Mouse (Mus musculus) hindlimb bud, embryonic 11.5 days (tissue): ENCODE results near the gene Csf1.
"Not testable (repeated sequence)": the region's sequence is repeated elsewhere in the genome, so short reads cannot be mapped to it uniquely, and the experiment has no call there.

Experiments used
- DNase-seq: peaks from one replicate; pipeline ENCODE4 v3.0.0-alpha.2; 2012; ENCODE audit warnings: low read depth, low spot score; ENCODE audit errors: extremely low spot score

The Csf1 gene

DNA sequence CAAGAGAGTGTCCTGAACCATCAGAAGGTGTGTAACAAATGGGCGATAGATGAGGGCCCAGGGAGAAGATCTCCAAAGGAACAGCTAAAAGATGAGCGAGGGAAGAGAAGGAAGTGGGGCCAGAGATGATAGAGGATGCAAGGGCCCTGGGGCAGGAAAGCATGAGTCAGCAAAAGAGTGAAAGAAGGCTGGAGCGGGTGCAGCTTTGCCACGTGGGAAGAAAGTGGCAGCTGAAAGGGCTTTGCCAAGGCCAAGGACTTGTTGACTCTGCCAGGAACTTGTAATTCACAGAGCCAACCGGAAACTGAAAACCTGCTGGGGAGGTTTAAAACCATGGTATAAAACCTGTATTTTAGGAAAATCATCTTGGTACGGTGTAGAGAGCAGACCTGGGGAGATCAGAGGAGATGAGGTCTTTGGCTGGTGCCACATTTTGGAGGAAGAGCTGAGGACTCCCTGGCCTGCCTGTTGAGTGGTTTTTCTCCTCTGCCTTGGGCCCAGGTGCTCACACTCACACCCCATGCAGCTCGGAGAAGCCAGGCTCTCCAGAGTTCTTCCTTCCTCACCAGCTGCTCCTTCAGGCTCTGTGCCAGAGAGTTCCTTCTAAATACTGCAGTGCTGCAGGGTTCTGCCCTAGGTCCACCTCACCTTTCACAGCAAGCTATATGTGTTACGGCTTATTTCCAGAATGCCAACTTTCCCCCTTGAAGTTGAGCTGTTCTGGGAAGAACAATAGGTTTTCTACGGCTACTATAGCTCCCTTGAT lies 9.3 kb downstream of the Csf1 start:
- DNase-seq = no peak

DNA sequence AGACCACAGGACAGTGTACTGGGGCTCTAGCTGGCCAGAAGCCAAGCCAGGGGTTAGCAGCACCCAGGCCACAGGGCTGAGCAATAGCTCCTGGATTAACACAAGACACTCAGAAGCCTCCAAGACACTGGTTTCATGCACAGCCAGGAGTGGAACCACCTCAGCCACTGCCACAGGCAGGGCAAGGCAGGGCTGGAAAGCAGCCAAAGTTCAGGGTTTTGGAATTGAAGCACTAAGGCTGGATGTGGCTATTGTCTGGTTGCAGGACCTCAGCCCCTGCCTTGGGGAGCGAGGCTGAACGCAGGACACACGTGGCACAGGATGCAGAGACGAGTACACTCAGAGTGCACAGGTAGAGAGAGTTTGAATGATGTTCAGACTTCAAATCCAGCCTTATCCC lies 10.8 kb downstream of the Csf1 start:
- no peak for DNase-seq

DNA sequence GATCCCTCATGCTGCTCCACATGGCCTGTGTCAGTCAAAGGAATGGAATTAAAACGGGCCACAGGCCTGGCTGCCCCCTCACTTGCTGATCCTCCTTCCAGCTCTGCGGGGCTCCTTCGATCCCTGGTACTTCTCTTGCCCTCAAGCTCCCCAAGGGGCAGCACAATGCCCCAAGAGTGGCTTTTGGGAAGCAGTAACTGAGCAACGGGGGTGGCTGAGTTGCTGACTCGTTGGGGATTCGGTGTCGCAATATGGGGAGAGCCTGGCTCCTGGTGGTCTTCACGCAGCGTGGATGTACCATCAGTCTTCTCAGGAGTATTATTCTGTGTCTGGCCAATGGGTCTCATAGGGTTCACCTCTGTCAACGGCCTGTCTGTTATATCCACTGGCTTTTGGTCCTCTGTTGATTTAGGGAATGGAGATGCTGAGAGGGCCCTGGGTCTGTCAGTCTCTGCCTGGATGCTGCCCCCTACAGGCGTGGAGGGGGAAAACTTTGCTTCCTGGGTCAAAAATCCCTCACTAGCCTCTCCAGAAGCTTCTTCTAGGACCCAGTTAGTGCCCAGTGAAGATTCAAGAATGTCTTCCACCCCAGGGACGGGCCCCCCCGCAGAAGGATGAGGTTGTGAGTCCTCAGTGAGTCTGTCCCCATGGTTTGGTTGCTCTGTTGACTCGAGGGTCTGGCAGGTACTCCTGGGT lies 11.9 kb downstream of the Csf1 start:
- no peak for DNase-seq

DNA sequence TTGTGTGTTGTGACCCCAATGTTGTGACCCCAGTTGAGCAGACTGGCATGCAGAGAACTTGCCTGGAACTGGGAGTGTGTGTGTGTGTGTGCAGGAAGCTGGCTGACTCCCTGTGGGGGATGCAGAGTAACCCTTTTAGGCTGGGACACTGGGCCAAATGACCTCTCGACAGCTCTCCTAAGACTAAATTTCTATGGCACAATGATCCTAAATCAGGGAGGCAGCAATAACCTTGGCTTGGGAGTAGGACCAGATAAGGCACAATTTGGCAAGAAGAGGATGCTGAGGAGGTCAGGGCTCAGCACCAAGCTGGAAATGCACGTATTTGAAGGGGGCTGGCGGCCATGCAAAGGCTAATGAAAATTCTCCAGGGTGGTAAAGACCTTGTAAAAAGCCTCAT lies 14.2 kb downstream of the Csf1 start:
- no peak for DNase-seq

DNA sequence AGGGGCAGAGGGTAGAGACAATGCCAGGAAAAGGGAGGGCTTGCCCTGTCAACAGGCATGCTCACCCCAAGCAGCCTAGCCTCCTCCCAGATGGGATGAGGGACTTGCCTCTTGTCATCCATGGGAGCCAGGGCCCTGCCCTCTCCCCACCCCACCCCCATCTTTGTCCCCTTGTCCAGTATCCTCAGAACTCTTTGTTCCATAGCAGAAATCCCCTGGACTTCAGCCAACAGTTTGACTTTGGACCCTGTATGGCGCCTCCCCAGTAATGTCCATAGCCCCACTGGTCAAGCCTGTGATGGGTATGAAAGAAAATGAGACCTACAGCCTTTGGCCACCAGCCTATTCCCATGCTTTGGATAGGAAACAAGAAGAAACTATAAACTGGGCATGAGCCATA lies 16.6 kb downstream of the Csf1 start:
- no peak for DNase-seq

DNA sequence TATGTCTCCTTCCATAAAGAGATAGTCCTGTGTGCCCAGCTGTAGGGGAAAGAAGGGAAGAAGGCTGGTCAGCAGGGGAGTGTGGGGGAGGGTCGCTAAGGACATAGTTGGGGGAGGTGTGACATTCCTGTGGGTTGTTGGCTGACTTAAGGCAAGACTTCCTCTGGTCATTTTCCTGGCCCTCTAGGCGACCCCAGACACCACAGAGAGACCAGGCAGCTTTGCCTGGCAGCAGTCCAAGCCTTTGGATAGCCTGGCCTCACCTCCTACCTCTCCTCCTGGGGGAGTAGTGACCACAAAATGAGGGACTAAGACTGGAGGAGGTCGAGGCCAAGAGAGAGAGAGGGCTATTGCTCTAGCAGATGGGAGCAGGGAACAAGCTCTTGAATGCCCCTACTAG lies 17.2 kb downstream of the Csf1 start:
- no peak for DNase-seq

DNA sequence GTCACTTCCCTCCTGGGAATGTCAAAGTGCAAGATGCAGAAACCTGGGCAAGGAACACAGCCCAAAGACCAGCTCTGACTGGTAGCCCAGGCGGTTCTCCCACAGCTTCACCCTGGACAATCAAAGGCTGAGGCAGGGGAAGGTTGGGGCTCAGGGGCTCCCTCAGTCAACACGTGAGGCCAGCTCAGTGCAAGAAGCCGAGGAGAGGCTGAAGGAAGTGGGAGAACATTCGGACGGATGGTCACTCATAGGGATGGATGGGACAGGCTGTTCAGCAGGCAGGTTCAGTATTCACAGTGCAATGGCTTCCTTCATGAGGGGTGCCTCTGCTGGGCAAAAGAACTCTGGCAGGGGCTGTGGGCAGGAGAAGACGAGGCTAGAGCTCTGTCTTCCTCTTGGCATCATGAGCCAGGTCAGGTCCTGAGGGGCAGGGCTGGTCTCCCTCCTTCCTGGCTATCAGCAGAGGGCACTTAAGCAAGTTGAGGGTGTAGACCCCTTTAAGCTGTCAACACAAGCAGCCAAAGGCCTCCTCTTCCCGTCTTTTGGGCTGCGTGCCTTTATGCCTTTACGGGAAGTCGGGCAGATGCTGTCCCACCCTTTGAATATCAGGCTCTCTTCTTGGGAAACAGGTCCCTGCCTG lies 18.1 kb downstream of the Csf1 start:
- DNase-seq = no peak

DNA sequence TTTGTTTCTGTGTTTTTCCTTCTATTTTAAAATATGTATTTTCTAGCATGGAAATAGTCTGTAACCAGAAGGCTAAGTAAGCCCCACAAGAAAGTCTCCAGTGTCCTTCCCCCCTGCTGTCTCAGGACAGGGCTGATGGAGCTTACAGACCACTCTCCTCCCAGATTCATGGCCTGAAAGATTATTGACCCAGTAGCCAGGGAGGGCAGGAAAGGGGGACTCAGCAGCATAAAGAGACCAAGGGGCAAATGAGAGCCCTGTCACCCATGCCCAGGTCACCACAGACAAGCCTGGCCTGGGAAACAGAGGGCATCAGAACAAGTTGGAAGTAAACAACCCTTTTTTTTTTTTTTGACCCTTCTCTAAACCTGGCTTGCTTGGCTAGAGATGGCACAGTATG lies 18.9 kb downstream of the Csf1 start:
- DNase-seq = no peak

DNA sequence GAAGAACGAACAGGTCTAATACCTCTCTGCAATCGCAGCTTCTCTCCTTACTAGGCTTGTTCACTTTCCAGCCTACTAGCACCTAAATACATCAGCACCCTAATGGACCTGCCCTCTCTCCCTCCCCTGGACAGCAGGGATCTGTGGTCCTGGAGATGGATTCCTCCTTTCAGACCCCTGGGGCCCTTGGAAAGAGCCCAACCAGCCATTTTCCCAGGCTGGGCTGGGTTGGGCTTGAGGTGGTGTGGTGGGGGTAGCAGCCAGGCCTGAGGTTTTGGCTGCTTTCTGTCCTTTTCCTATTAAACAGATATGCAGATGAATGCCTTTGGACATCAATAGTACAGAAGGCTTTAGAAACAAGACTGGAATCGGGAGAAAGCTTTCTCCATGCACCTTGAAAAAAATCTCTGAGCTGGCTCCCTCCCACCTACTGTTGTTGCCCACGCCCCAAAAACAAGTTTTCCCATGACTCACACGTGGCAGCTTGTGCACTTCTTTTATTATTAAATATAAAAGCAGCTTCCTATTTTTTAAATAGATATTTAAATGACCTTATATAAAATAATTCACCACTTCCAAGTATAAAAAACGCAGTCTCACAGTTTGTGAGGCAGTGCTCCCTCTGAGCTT lies 19.6 kb downstream of the Csf1 start:
- no peak for DNase-seq

DNA sequence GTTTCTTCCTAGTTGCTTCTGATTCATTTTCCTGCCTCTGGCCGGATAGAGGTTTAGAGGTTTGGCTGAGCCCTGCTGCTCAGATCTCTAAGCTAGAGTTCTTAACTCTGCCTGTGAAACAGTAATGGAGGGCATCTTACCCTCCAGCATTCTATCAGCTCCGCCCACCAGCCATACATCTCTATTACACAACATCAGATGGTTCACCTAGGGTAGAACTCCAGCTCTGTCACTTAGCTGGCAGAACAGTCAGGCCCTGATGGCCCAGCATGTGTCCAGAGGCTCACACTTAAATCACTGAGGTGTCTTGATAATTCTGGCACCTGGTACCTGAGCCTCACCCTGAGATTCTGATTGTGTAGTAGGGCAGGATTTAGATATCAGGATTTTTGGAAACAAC lies 20.3 kb downstream of the Csf1 start:
- no peak for DNase-seq

DNA sequence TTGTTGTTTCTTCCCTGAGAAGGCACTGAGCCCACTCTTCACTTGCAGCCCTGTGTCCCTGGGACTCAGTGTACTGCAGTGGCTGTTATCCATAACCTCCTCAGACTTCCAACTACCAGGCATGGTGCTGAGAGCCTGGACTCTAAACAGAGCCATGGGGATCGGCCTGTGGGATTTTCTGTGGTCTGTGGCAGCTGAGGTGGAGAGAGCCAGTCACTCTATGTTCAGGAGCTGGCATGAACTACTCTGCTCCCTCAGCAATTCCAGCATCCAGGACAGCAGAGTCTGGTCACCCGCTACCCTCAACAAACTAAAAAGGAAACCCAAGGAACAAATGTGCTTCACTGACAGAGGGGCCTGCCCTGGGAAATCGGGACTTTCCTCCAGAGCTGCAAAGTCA lies 20.8 kb downstream of the Csf1 start:
- no peak for DNase-seq

DNA sequence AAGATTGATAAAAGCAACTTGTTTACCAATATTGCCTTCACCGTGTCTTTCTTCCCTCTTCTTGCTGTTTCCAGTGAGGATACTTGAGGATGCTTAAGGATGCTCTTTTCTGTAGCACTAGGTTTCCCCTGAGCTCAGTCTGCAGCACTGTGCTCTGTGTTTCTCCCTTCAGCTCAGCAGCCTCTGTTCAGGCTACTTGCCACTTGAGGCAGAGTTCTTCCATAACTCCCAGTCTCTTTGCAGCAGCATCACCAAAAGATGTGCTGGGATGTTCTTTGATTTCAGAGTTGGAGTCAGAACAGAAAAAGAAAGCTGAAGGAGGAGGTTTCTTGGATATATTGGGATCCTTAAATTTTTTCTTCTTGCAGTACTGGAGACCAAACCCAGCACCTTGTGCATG lies 21.6 kb downstream of the Csf1 start:
- no peak for DNase-seq

DNA sequence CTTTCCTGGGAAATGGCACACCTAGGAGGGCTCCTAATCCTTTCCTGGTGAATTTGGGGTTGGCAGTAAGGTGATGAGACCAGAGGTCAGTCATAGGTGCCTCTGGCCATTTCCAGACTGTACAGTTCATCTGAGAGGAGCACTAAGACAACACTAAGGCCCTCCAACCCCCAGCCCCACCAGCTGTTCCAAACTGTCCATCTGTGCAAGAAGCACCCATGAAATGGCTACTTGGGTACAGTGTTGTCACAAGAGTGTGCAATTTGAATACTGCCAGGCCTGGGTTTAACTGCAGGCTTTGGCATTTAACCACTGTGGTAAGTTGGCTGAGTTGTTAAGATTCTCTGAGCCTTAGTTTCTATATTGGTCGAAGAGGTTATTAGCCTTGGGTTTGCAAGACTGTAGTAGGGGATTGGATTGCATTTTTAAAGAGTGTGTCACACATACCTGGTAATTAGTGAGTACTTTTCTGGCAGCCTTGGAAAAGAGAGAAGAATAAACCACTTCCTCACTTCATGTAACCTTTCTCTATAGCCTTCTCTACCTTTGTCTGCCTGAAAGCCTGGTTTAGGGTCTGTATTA lies 22.6 kb downstream of the Csf1 start:
- DNase-seq = no peak

DNA sequence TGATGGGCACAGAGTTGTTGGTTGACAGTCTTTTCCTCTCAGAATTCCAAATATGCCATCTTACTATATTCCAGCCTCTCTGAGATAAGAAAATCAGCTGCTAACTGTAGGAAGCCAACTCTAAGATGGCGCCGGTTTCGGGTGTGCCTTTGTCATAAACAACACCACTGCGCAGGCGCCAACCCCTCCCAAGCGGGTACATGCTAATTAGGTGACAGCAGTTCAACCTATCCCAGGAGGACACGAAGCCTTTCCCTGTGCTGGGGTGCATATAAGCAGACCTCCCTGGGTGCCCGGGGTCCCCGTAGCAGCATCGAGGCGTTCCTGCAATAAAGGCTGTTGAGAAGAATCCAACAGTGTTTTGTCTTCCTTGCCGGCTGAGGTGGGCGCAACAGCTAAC lies 24.6 kb downstream of the Csf1 start:
- DNase-seq = not testable (repeated sequence)

DNA sequence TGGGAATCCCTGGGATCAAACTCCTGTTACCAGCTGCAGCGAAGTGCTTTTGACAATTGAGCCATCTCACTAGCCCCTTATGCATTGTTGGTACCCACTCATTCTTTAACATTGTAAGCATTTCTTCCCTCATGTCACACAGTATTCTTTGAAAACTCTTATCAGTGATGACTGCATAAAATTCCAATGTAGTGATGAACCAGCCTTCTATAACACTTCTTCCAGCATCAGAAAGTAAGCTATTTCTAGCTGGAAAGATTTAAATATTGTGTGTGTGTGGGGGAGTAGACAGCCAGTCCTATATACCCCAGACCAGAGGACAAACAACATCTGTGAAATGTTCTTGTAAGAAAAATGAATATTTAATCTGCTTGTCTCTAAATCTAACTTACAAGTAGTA lies 26.9 kb downstream of the Csf1 start:
- no peak for DNase-seq

DNA sequence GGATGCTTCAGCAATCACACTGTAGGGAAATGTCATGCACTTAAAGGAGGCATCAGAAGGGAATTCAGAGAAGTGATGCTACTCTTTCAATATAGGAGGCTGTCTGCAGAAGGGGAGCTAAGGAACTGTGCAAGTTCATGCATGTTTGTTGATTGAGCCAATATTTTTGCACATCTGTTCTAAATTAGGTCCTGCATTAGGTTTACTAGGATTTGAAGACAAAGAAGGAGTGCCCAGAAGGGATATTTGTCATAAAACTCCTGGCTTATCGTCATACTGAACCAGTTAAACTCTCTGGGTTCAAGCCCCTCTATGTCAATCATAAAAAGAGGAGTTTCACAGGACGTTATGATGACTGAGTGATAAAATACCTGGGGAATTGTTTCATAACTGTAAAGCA lies 30.0 kb downstream of the Csf1 start:
- DNase-seq = no peak

DNA sequence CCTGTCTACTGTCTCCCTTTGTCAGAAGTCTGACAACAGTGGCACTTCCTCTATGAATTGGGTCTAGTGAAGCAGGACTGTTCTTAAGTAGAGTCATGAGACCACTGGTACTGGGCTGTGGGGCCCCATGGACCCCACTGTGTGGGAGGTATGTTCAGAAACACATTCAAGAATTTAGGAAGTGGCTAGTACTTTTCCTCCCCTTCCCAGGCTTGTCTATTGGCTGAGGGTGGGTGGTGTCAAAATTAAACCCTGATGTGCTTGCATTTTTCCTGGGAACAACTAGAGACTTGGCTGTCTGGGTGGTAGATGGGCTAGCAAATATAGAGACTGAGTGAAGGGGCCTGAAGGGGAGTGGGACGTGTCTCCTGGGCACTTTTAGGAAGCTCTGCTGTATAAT lies 31.8 kb downstream of the Csf1 start:
- no peak for DNase-seq

DNA sequence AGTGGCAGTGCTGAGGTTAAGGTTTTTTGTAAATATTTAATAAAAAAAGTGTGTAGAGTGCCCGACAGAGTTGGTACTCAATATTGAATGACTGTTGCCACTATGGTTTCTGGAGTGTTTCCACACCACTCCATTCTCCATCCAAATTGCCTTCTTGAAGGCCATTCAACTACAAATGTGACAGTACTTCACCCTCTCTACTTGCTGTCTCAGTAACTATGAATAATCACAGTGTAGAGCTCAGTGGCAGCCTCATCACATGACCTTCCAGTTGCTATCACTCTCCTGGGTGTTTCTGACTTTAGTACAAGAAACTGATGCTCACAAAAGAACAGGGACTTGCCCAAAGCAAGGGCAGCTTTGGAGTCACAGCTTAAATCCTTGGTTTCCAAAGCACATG lies 44.3 kb downstream of the Csf1 start:
- no peak for DNase-seq

DNA sequence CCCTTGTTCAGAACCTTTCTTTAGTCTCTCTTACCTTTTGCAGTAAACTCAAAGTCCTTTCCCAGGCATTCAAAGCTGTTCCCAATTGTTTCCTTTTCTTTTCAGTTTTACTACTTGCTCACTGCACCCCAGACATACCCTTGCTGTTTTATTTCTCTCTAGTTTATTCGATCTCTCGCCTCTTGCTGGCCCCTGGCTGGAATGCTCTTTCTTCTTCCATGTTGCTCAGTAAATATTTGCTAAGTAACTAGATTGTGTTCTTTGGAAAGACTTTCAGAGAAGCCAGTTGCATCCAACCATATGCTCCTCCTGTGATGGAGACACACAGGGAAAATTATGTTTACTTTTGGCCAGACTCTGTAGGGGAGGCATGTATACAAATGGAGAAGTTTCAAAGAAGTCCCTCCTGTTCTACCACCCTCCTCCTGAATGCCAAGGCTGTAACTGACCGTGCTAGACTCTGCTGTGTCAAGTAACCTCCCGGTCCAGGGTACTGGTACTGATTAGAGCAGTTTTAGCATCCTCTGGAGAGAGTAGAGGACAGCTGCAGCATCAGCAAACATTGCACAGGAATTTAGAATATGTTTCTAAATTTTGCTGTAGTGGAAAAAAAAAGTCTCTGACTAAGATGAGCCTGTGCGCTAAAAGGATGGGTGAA lies 45.9 kb downstream of the Csf1 start:
- DNase-seq = no peak

DNA sequence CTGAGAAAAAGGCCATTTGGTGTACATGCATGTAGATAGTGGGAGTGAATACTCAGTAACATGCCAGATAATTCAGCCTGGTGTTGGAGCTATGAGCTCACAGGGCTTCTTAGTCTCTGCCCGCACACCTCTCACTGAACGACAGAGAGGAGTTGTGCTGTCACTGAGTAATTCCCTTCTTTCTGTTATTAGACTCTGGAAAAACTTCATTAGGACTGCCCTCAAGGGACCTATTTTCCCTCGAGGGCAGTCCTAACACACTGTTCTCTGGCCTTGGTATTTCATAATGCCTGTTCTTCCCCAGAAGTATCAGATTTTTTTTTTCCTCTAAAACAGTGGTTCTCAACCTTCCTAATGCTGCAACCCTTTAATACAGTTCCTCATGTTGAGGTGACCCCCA lies 48.2 kb downstream of the Csf1 start:
- no peak for DNase-seq

DNA sequence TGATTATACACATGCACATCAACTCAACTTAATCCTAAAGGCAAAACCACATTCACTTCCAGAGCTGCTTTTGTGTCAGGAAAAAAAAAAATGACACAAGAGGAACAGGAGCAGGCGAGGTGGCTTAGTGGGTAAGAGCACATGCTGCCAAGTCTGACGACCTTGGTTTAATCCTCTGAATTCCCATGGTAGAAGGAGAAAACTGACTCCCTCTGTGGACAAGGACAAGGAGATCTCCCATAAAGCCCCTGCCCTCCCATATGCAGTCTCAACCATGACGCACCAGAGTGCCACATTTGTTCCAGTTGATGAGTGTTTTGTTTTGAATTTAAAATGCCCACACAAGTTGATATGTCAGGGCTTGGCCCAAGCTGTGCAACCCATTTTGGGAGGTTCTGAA lies 51.1 kb downstream of the Csf1 start:
- DNase-seq = no peak
